Mouse (Mus musculus) cerebellum, adult 2 months (tissue): ENCODE measurements around the gene Ptpn23.

ENCODE experiments used
- CTCF ChIP-seq: fragments of 200-500 bp; IDR thresholded peaks from 2 replicates; pipeline ENCODE4 v1.5.1; 2011; ENCODE audit warnings: low read depth, mild to moderate bottlenecking, control low read depth, low read length, moderate library complexity, borderline replicate concordance; ENCODE audit not compliant: insufficient read depth
- POLR2A ChIP-seq: fragments of 200-500 bp; IDR thresholded peaks from 2 replicates; pipeline ENCODE4 v1.6.1; 2011; ENCODE audit warnings: low read length, control low read depth, borderline replicate concordance; ENCODE audit not compliant: insufficient read depth

DNA sequence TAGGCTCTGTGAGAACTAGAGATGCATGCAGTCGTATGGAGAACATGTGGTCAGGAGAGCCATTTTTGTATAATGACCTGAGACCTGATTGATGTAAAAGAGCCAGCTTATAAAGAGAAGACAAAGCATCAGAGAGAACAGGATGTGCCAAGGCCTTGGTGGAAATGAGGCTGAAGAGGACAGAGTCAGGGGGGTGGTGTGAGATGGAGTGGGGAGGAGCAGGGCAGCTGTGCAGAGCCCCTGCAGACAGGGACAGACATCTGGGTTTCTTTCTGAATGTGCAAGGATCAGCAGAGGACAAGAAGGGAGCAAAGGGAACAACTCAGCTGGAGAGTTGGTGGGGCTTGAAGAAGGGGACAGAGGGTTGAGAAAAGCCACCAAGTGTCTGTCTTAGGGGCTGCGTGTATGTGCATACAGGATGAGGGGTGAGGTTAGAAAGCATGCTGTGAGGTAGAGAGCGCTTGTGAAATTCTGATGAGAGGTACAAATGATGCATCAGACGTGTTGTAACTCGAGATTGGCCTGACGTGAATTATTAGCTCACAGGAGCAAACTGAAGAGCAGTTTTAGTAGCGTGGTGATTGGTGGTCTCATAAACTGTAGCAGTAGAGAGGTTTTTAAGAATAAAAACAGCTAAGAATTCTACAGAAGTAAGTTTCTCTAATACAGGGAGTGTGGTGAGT lies 62.8 kb downstream of the Ptpn23 start:
- no peak for TF ChIP-seq POLR2A
- TF ChIP-seq CTCF: no peak
